22 mouse cellular contexts compared by ENCODE assay signal in the genomic region with DNA sequence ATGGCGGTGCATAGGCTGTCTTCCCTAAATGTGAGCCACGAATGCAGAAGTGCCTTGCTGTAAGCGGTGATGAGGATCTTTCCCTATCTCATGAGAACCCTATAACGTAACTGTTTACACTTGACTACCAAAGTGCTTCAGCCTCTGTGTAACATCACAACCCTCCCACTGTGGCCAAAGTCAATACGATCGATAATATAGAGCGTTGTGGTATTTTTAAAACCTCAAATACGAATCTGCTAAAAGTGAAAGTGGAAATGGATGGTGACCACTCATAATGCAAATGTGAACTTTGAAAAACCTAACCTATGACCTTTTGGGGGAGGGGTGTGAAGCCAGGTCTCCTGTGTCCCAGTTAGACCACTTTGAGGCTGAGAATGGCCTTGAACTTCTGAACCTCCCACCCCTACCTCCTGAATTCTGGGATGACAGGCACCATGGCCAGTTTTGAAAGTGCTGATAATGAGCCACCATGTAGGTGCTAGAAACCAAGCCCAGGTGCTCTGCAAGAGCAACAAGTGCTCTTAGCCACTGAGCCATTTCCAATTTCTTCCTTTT.
DNase-seq lines count a peak whose midpoint lies in the region; ATAC-seq and TF ChIP-seq lines count a peak whose summit lies in the region.
"Had no signal": no experiment of that assay in that cellular context is flagged by ENCODE, and none has a peak within 500 bp of the region (broad histone marks: within the 10 kb centered on the region; RNA-seq: fewer than 3 reads in every experiment).

No protein-coding gene starts in this region.

- H3K27me3 ChIP-seq in liver, embryonic 16.5 days (ENCODE audit: control insufficient read depth, insufficient read depth, low read depth, low read length), result no peaks in the 10 kb centered on the region
- H3K27me3 ChIP-seq: forebrain, embryonic 13.5 days; hindbrain, embryonic 12.5 days had no signal

- TF ChIP-seq CTCF in bone marrow macrophage, adult 2 months (IDR thresholded peaks at IDR 0.05; ENCODE audit: low read depth, low read length), result no peak

- 0 out of 2 replicates have a peak overlapping the region, but pooled peaks have one; percentile 18 for H3K4me3 ChIP-seq in bone marrow macrophage, adult 2 months (ENCODE audit: insufficient read depth, low read length)
- no peak overlapping the region for H3K4me3 ChIP-seq in liver, embryonic 16.5 days (ENCODE audit: low read depth, low read length)
- H3K4me3 ChIP-seq: embryonic facial prominence, embryonic 10.5 days; forebrain, embryonic 13.5 days; gastrocnemius, adult 2 months; heart, embryonic 10.5 days; hindbrain, embryonic 12.5 days had no signal

- WGBS in liver, embryonic 16.5 days (ENCODE audit: insufficient replicate concordance), result 38% methylated on average over 8 of the region's 8 CpGs

- peak; percentile 82 for ATAC-seq in liver, embryonic 16.5 days (ENCODE audit: low read depth)
- ATAC-seq: forebrain, embryonic 13.5 days; forebrain, postnatal 0 days; hindbrain, embryonic 16.5 days had no signal

- H3K36me3 ChIP-seq in liver, embryonic 16.5 days (ENCODE audit: control insufficient read depth, insufficient read depth), result no peaks in the 10 kb centered on the region
- H3K36me3 ChIP-seq: embryonic facial prominence, embryonic 10.5 days; G1E; heart, embryonic 10.5 days; hindbrain, embryonic 12.5 days had no signal

- H3K9me3 ChIP-seq in liver, embryonic 16.5 days (replicated peaks; ENCODE audit: control insufficient read depth, low read length), result no peaks in the 10 kb centered on the region
- H3K9me3 ChIP-seq: embryonic facial prominence, embryonic 10.5 days; forebrain, embryonic 13.5 days; heart, embryonic 10.5 days; hindbrain, embryonic 12.5 days had no signal

- TF ChIP-seq POLR2A in bone marrow macrophage, adult 2 months (IDR thresholded peaks at IDR 0.05; ENCODE audit: borderline replicate concordance, low read depth, low read length), result no peak

- H3K4me2 ChIP-seq in liver, embryonic 16.5 days (ENCODE audit: low read depth, low read length), result peak overlapping the region; percentile 30; the same call in 1 of the 2 replicates
- H3K4me2 ChIP-seq: forebrain, embryonic 13.5 days; hindbrain, embryonic 12.5 days had no signal

- no peaks in the 10 kb centered on the region for H3K4me1 ChIP-seq in bone marrow macrophage, adult 2 months (ENCODE audit: control insufficient read depth, insufficient read depth, low read length)
- no peaks in the 10 kb centered on the region; the same call in none of the 2 replicates for H3K4me1 ChIP-seq in liver, embryonic 16.5 days (ENCODE audit: control insufficient read depth, low read depth, low read length)

- no peak overlapping the region for H3K9ac ChIP-seq in liver, embryonic 16.5 days (ENCODE audit: low read depth, low read length)
- H3K9ac ChIP-seq: forebrain, embryonic 13.5 days; forebrain, postnatal 0 days; hindbrain, embryonic 12.5 days had no signal

- DNase-seq in A20 (ENCODE audit: low read depth, low spot score), result peak; percentile 32
- peak; percentile 6 for DNase-seq in CD4-positive helper T cell, adult 2 months (ENCODE audit: low read depth, low spot score)
- DNase-seq in testis, postnatal 14 days (ENCODE audit: low spot score), result no peak
- DNase-seq in heart, adult 18-20 months, result no peak
- no peak for DNase-seq in adrenal gland, adult (ENCODE audit: inconsistent age in 2 of 2, low spot score in 1 of 2)
- DNase-seq: adrenal gland, postnatal 14 days; cerebellum, adult 18-20 months; cerebellum, adult 9-11 months; cerebellum, postnatal 36 days; forebrain, postnatal 0 days; gastrocnemius, adult 2 months; gastrocnemius, postnatal 25 days; heart, postnatal 10 days; heart, postnatal 4 days had no signal

- H3K27ac ChIP-seq in bone marrow macrophage, adult 2 months (ENCODE audit: insufficient read depth, low read depth, low read length), result no peak overlapping the region
- H3K27ac ChIP-seq in liver, embryonic 16.5 days (ENCODE audit: low read length), result peak overlapping the region; percentile 22; the same call in 1 of the 2 replicates
- H3K27ac ChIP-seq: embryonic facial prominence, embryonic 10.5 days; forebrain, embryonic 13.5 days; gastrocnemius, adult 2 months; heart, embryonic 10.5 days; hindbrain, embryonic 12.5 days had no signal

Comparison
In these comparisons a context has a peak if more than half of its experiments do, and no peak if none do; other contexts are left out.
1. DNase-seq: peak in A20 (single experiment) and CD4-positive helper T cell, adult 2 months (single experiment); none in testis, postnatal 14 days (single experiment), heart, adult 18-20 months (0 of 2) and adrenal gland, adult (0 of 2).